Mouse (Mus musculus): ENCODE data around the gene Clec2l. TPM values are rescaled to one million over a fixed set of nuclear protein-coding genes. Genes with fewer than 3 reads are reported as not detected.
A peak's percentile ranks its signal among the peaks of the same experiment; 100 is the strongest.

The Clec2l gene
- polyA plus RNA-seq, 1 experiment from 2014 or later, result 2.8 TPM

DNA sequence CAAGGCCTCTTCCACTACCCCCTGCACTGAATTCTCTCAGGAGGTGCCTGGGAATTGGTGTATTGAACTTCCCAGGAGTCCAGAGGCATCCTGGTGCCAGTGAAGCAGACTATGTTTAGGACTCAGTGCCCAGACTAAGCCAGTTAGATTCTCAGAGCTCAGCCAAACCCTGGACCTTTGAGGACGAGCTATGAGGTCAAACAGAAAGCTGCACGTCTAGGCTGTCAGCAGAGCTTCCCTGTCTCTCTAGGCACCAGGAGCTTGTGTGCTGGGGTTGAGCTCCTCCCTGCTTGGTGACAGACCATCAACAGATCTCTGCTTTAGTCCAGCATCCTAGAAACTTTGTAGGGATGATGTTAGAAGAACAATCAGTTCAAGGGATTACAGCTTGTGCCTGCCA lies 38.6 kb downstream of the Clec2l start:
- no peak for ATAC-seq (ENCODE audit: low FRiP score, low read depth)
- H3K36me3 ChIP-seq, result peaks cover 85% of the 10 kb centered on the region
- H3K9ac ChIP-seq, result no peak overlapping the region

DNA sequence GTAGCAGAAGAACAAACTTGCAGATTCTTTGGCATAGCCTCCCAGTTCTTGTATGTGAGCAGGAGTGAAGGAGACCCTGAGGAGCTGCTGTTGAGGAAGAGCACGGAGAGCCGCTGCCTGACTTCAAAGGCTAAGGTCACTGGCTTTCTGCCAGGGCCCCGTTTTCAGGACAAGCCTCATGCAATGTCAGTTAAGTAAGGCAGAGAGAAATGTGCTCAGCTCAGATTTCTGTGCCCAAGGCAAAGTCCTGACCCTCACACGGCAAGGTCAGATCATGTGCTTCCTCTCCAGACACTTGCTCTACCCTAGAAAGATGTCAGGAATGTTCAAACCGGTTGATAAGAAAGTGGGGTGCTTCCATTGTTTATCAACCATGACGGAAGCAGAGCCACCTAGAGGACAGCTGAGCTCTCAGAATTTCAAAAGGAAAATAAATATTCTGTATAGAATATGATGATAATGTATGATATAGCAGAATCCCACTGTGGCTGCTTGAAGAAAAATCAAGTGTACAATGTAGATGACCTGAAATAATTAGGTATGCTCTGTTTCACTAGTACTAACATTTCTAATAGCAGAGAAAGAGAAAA lies 40.0 kb downstream of the Clec2l start:
- 49% methylated on average over 6 of the region's 6 CpGs for WGBS
- H3K27me3 ChIP-seq, result no peaks in the 10 kb centered on the region
- ATAC-seq (ENCODE audit: low FRiP score, low read depth), result no peak
- H3K9me3 ChIP-seq, result no peaks in the 10 kb centered on the region
- no peak overlapping the region for H3K4me3 ChIP-seq
- peaks cover 4% of the 10 kb centered on the region; the same call in 1 of the 2 replicates for H3K4me1 ChIP-seq
- no peak overlapping the region for H3K4me2 ChIP-seq (replicated peaks)
- H3K36me3 ChIP-seq, result peaks cover 87% of the 10 kb centered on the region
- H3K9ac ChIP-seq, result 0 out of 2 replicates have a peak overlapping the region, but pooled peaks have one; percentile 19
- H3K27ac ChIP-seq, result no peak overlapping the region

More for the DNA sequence above, 38.6 kb downstream of the Clec2l start:
- Histone ChIP-seq H3K4me1 (peaks cover 4% of the 10 kb centered on the region; the same call in 1 of the 2 replicates), H3K27me3 (no peaks in the 10 kb centered on the region), H3K4me3 (no peak overlapping the region), H3K27ac (no peak overlapping the region), H3K9me3 (no peaks in the 10 kb centered on the region), H3K4me2 (replicated peaks) (no peak overlapping the region)
- WGBS, result 67% methylated on average over 2 of the region's 2 CpGs

DNA sequence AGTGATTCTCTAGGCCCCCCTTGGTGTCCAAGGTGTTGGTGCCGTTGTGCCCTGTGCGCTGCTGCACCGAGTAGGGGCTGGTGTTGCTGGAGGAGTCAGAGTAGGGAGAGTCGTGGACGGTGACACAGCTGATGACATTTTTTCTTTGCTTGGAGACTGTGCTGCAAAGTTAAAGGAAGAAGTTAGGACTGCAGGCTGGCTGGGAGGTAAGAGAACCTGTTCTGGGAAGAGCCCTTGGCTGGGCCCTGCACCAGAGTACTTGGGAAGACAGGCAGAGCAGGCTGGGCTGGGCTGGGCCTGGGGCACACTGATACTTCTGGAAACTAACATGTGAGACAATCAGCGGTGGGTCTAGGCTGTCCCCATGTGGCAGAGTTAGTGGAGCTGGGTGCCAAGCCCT lies 40.7 kb downstream of the Clec2l start:
- Histone ChIP-seq H3K4me2 (replicated peaks) (no peak overlapping the region), H3K9ac (0 out of 2 replicates have a peak overlapping the region, but pooled peaks have one; percentile 19), H3K36me3 (peaks cover 85% of the 10 kb centered on the region), H3K27ac (no peak overlapping the region), H3K27me3 (no peaks in the 10 kb centered on the region), H3K9me3 (no peaks in the 10 kb centered on the region), H3K4me1 (peaks cover 4% of the 10 kb centered on the region; the same call in 1 of the 2 replicates), H3K4me3 (no peak overlapping the region)
- WGBS, result 91% methylated on average over 6 of the region's 6 CpGs
- ATAC-seq (ENCODE audit: low FRiP score, low read depth), result no peak

DNA sequence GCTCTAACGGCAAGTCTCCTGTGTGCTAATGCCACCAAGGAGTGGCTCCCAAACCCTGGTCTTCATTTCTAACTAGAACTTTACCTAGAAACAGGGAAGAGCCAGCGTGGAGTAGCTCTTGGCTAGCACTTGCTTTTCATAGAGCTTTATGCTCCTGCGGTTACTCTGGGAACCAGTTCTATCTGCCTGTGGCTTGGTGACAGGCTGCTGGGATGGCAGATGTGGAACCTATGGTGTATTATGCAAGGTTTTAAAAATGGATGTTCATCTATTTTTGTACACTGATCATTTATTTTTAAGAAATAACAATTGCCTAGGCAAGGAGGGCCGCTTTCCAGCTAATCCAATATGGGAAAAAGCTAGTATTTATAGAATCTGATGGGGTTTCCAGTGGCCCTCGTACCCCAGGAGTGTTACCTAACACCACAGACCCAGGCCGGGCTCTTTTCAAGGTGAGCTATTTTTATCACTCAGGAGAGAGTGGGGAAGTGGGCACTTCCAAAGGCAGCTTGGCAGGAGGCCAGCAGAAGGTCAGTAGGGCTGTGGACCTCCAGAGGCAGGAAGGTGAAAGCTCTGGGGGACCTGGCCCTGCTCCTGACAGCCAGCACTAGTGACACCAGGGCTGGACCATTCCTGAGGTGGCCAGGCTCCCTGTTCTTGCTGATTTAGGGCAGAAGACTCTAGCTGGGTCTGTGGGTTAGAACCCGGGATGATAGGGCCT lies 41.6 kb downstream of the Clec2l start:
- no peak for ATAC-seq (ENCODE audit: low FRiP score, low read depth)
- no peak overlapping the region; the same call in 1 of the 2 replicates for H3K27ac ChIP-seq
- H3K4me2 ChIP-seq (replicated peaks), result no peak overlapping the region
- no peak overlapping the region for H3K9ac ChIP-seq
- no peaks in the 10 kb centered on the region for H3K9me3 ChIP-seq
- H3K4me1 ChIP-seq, result peaks cover 4% of the 10 kb centered on the region; the same call in 1 of the 2 replicates
- H3K27me3 ChIP-seq, result no peaks in the 10 kb centered on the region
- H3K4me3 ChIP-seq, result no peak overlapping the region
- H3K36me3 ChIP-seq, result peaks cover 85% of the 10 kb centered on the region
- 74% methylated on average over 7 of the region's 7 CpGs for WGBS

DNA sequence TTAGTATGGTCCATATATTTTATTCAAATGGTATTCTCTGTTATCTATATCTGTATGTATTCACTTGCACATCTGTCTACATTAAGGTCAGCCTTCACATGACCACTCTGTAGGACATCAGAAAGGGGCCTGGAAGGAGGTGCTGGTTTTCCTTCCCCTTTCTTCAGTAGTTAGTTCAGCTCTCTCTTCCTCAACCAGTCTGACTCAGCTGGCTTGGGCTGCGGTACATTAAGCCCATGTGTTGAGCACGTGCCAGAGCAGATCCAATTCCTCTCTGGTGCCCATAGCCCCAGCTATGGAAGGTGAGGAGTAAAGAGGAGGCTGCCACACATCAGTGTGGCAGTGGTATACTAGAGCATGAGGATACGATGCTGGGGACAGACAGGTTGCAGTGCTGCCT lies 47.6 kb downstream of the Clec2l start:
- H3K4me3 ChIP-seq, result no peak overlapping the region
- no peaks in the 10 kb centered on the region for H3K27me3 ChIP-seq
- H3K9ac ChIP-seq, result no peak overlapping the region
- H3K36me3 ChIP-seq, result peaks cover 94% of the 10 kb centered on the region
- H3K27ac ChIP-seq, result no peak overlapping the region
- no peak overlapping the region for H3K4me2 ChIP-seq (replicated peaks)
- no peaks in the 10 kb centered on the region for H3K9me3 ChIP-seq
- 96% methylated on average over 3 of the region's 3 CpGs for WGBS
- no peak for ATAC-seq (ENCODE audit: low FRiP score, low read depth)
- H3K4me1 ChIP-seq, result no peaks in the 10 kb centered on the region

DNA sequence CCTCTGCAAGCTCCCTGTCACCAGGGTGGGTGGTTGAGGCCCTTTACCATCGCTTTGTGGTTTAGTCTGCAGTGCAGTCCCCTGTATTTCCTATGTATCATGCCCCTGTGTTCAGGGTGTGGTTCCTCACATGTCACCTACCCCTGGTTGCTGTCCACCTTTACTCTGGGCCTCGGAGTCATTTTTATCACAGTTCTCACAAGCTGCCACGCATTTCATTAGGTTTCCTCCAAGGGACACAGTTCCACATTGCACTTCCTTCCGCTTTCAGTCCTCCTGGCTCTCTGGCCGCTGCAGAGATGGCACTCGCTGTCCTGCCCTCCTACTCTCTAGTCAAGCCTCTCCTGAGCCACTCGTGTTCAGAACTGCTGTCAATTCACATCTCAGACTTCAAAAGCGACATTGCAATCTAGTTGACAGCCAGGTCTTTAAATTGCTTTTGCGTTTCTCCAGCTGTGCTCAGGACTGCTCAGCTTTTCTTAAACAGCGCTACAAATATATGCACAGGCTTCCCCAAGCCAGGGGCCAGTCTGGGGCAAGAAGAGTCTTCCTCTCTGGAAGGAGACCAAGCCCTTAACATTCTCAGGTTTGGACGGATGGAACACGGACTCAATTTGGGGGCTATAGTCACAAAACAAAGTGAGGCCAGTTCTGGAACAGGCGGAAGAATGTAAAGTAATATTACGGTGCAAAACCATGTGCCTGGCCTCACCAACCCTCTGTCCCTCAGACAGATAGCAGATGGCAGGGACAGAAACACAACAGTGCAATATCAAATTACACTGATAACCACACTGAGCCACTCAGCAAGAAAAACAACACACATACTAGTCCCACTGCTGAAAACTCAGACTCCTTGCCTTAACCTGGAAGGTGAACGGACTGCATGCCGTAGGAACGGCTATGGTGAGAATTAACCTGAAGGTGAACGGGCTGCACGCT lies 51.4 kb downstream of the Clec2l start:
- H3K4me3 ChIP-seq, result no peak overlapping the region
- no peak overlapping the region for H3K9ac ChIP-seq
- H3K4me2 ChIP-seq (replicated peaks), result no peak overlapping the region
- H3K27ac ChIP-seq, result no peak overlapping the region
- H3K36me3 ChIP-seq, result peaks cover 97% of the 10 kb centered on the region
- H3K4me1 ChIP-seq, result no peaks in the 10 kb centered on the region
- no peaks in the 10 kb centered on the region for H3K27me3 ChIP-seq
- WGBS, result 88% methylated on average over 19 of the region's 19 CpGs
- no peak for ATAC-seq (ENCODE audit: low FRiP score, low read depth)
- H3K9me3 ChIP-seq, result no peaks in the 10 kb centered on the region

DNA sequence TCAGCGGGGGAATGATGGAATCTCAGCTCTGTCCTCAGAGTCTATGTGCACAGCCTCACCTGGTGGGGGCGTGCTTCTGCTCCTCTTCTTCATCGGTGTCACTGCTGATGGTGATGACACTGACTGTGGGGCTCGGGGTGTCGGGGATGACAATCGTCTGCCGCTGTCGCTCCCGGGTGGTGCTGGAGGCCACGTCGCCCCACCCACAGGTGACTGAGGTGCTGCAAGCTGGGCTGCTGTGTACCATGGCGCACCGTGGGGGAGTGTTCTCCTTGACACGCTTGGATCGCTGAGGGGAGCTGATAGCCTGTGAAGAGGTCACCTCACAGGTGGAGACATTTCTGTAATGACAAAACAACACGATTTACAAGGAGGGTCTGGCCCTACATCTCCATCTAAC lies 53.0 kb downstream of the Clec2l start:
- WGBS, result 94% methylated on average over 16 of the region's 16 CpGs
- H3K36me3 ChIP-seq, result peaks cover 95% of the 10 kb centered on the region

DNA sequence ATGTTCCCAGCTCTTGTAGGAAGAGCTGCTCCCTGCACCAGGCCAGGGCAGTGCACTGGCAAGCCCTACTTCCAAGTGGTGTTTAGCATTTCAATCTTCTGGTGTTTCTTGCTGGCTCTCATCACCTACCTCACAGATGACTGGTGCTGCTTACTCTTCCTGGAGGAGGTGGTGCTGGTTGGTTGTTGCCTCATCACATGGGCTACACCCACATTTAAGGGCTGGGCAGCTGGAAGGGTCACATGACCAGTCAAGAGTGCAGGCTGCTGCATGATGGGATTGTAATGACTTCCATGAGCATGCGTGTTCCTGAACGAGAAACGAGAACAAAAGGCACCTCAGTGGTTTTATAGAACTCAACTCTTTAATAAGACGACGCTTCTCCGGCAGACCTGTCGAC lies 55.8 kb downstream of the Clec2l start:
- Histone ChIP-seq H3K4me3 (no peak overlapping the region), H3K9ac (no peak overlapping the region), H3K9me3 (no peaks in the 10 kb centered on the region), H3K4me1 (no peaks in the 10 kb centered on the region), H3K27ac (no peak overlapping the region), H3K36me3 (peaks cover 84% of the 10 kb centered on the region), H3K27me3 (no peaks in the 10 kb centered on the region), H3K4me2 (replicated peaks) (no peak overlapping the region)
- no peak for ATAC-seq (ENCODE audit: low FRiP score, low read depth)
- 91% methylated on average over 7 of the region's 7 CpGs for WGBS

More for the DNA sequence above, 53.0 kb downstream of the Clec2l start:
- Histone ChIP-seq H3K27ac (no peak overlapping the region), H3K4me3 (no peak overlapping the region), H3K9ac (no peak overlapping the region), H3K27me3 (no peaks in the 10 kb centered on the region), H3K4me2 (replicated peaks) (no peak overlapping the region), H3K9me3 (no peaks in the 10 kb centered on the region), H3K4me1 (no peaks in the 10 kb centered on the region)
- ATAC-seq (ENCODE audit: low FRiP score, low read depth), result no peak

DNA sequence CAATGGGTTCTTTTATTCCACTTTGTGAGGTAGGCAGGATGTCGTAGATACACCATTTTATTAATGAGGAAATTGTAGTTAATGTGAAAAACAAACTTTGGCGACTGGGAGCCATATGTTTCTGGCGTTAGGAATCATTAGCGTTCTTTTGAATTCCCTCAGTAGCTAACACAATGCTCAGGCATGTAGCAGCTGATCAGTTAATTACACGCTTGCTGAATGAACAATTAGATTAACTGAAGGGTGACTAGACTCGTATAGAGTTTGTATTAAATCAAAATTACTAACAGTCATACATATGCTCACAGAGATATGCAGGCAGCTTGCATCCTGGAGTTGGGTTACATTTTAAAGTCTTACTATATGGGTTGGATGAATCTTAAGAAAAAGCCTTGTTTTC lies 56.4 kb downstream of the Clec2l start:
- H3K27me3 ChIP-seq, result no peaks in the 10 kb centered on the region
- H3K4me3 ChIP-seq, result no peak overlapping the region
- no peak overlapping the region for H3K4me2 ChIP-seq (replicated peaks)
- no peaks in the 10 kb centered on the region for H3K4me1 ChIP-seq
- no peaks in the 10 kb centered on the region for H3K9me3 ChIP-seq
- peaks cover 80% of the 10 kb centered on the region for H3K36me3 ChIP-seq
- 74% methylated on average over 6 of the region's 6 CpGs for WGBS
- no peak overlapping the region for H3K9ac ChIP-seq
- no peak overlapping the region for H3K27ac ChIP-seq
- no peak for ATAC-seq (ENCODE audit: low FRiP score, low read depth)

DNA sequence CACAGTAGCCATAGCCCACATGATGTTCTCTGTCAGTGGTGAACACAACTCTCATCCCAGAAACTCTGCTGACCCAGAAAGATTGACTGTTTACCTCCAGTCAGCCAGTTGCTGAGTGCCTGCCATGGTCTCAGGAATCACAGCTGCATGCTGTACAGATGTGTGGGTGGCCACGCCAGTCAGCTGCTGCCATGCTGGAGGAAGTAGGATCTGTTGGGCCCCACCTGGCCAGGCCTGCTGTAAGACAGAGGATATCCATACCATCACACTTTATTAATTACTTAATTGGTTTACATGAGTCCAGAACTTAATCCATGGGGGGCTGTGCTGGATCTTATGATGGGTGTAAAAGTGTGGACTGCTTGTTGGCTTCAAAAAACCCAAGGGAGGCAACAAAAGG lies 58.5 kb downstream of the Clec2l start:
- Histone ChIP-seq H3K4me2 (replicated peaks) (no peak overlapping the region), H3K9me3 (no peaks in the 10 kb centered on the region), H3K36me3 (peaks cover 67% of the 10 kb centered on the region), H3K4me1 (no peaks in the 10 kb centered on the region), H3K9ac (no peak overlapping the region), H3K27ac (no peak overlapping the region), H3K27me3 (no peaks in the 10 kb centered on the region), H3K4me3 (no peak overlapping the region)
- WGBS, result 59% methylated on average over 1 of the region's 1 CpGs
- no peak for ATAC-seq (ENCODE audit: low FRiP score, low read depth)

DNA sequence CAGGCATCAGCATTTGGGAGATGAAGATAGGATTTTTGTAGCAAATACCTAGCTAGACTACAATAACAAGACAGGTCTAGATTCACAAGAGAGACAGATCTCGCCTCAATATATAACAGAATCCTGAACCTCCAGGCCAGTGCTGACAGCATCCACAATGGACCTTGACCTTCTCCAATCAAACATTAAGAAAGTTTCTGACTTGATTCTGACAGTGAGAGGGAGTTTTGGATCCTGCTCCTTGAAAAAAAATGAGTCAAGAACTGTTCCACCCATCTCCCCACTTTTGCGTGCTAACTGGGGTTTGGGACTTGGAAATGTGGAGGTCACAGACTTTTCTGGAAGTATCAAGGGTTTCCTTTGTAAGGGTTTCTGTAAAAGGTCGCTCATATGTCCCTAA lies 62.6 kb downstream of the Clec2l start:
- H3K4me1 ChIP-seq, result no peaks in the 10 kb centered on the region
- no peak overlapping the region for H3K4me3 ChIP-seq
- H3K27ac ChIP-seq, result no peak overlapping the region
- H3K27me3 ChIP-seq, result no peaks in the 10 kb centered on the region
- no peak overlapping the region for H3K9ac ChIP-seq
- WGBS, result 92% methylated on average over 3 of the region's 3 CpGs
- no peak overlapping the region for H3K4me2 ChIP-seq (replicated peaks)
- ATAC-seq (ENCODE audit: low FRiP score, low read depth), result no peak
- peaks cover 53% of the 10 kb centered on the region for H3K36me3 ChIP-seq
- no peaks in the 10 kb centered on the region for H3K9me3 ChIP-seq

Data from limb, embryonic 13.5 days (tissue).